Mouse (Mus musculus) hematopoietic stem cell, adult 5-6 weeks (primary cell): ENCODE results near the gene Ctdspl. TPM values are rescaled to one million over a fixed set of nuclear protein-coding genes. Genes with fewer than 3 reads are reported as not detected.

Experiments
- ATAC-seq, 2 experiments: fragments of 125-278 bp in 1 of 2; replicated peaks in 1 of 2; 2 replicates each; pipeline ENCODE4 v1.8.0; 2016 to 2017; ENCODE audit warnings: inconsistent platforms in 2 of 2, mild to moderate bottlenecking in 2 of 2, moderate number of reproducible peaks in 2 of 2, low read depth in 1 of 2, moderate TSS enrichment in 1 of 2; ENCODE audit not compliant: low FRiP score in 2 of 2, poor library complexity in 2 of 2, severe bottlenecking in 2 of 2, insufficient read depth in 1 of 2, low TSS enrichment in 1 of 2
- total RNA-seq: library from RNA; stranded (forward); fragments of 172-1452, 232-1000 nt; gene quantifications from 2 replicates; pipeline ENCODE4 v1.2.3, GENCODE M21; 2017

Ctdspl gene
- total RNA-seq, 1 experiment from 2014 or later: 6.9 TPM

DNA sequence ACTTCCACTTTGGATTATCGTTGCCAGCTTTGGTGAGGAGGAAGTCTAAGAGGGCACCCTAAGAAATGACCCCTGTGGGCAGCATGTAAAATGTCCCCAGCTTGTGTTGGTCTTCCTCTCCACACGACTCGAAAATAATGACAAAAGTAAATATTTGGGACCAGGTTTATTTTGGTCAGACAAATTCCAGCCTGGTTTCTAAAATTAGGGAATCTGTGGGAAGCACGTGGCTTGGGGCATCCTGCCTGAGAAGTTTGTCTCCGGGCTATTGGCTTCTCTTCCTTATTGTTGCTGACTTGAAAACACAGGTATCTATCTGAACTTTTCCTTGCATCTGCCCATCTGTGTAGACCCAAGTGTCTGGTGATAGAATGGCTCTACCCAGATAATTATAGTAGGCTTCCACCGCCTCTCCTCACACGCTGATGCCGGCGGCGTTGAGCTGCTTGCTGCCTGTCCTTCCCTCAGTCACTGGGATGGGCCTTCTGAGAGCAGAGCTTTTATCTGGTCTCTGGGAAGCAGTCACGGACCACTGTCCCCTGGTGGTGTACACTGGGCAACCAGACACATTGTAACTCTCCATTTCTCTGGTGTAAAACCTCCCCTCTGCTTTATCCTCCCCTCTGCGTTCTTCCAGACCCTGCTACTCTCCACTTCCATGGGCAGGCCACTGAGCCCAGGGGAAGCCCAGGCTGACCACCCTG, 68.4 kb downstream of the Ctdspl start:
- ATAC-seq: no peak

DNA sequence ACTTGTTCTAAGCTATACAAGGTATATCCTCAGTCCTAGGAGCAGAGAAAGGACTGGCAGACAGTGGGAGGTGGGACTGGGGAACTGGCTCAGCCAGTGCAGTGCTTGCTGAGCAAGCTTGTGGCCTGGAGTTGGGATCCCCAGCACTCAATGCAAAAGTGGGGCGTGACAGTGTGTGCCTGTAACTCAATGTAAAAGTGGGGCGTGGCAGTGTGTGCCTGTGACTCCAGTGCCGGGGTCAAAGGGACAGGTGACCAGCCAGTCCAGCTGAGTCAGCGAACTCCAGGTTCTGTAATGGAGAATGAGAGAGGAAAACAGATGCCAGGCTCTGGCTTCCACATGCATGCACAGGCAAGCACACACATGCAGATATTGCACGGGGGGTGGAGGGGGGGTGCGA, 69.3 kb downstream of the Ctdspl start:
- ATAC-seq: no peak

DNA sequence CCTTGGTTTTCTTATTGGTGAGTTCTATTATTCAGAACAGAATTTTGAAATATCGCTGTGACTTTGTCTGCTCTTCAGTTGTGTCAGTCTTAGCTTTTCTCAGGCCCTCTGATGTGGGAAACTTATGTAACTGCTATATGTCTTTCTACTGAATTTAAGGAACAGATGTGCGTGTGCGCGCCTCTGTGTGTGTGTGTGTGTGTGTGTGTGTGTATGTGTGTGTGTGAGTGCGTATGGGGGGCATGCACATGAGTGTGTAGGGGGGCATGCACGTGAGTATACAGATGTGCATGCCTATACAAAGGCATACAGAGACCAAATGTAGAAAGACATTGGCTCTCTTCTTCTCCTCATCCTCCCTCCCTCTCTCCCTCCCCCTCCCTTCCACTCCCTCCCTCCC, 71.0 kb downstream of the Ctdspl start:
- ATAC-seq: no peak

DNA sequence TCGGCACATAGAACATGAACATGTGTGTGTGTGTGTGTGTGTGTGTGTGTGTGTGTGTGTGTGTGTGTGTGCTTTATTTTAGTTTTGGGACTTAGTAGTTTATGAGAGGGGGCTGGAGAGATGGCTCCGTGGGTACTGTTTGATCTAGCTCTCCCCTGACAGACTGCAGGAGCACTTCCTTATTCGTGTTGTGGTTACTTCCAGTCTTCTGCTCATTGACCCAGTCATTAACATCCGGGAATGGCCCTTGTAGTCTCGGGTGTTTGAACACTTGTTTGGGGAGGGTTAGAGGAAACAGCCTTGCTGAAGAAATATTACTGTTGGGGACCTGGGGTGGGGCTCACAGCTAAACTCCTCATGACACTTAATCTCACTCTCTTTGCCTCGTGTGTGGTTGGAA, 73.9 kb downstream of the Ctdspl start:
- peak; percentile 56 to 63; a peak in 2 of 4 replicates for ATAC-seq

DNA sequence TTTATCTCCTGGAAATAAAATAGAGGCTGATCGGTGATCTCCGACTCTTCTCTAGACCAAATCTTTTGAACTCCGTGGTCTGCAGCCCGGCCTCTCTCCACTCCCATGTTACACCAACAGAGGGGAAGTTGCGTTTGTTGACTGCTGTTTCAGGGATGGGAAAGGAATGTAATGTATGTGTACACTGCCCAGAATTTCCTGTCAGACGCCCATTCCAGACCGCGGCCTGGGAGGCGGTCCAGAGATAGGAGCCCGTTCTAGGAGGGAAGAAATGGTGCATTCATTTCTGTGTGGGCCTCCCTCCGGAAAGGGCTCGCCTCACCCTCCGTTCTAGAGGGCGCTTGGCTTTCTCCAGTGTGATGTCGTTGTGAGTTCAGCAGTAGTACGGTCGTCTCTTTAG, 76.0 kb downstream of the Ctdspl start:
- peak; percentile 50 to 51; a peak in 3 of 4 replicates for ATAC-seq

DNA sequence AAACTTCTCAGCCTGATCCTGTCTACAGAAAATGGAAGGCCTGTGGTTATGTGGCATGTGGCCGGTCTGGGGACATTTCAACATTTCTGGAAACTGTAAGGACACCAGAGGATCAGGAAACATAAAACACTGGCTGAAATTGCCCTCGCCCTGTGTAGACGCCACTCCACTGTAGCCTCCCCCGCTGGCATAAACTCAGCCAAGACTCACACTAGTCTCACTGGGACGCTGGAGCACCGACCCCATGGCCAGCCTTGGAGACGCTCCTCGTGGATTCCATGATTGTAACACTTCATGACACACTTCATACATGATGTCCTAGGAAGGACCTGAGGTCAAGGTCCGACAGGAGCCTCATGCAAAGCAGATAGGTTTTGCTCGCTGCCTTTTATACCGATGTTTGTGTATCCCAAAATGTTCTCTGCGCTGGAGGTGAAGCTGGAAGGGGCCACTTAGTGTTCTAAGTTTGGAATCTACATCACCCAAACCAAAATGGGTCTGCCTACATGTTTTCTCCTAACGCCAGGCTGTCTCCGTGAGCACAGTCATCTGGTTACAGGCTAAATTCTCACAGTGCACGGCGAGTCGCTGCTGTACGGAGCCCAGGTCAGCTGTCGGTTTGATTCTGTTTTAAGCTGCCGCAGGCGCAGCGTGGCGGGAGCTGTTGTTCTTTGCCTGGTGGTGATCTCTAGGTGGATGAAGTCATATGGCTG, 77.9 kb downstream of the Ctdspl start:
- ATAC-seq: no peak

DNA sequence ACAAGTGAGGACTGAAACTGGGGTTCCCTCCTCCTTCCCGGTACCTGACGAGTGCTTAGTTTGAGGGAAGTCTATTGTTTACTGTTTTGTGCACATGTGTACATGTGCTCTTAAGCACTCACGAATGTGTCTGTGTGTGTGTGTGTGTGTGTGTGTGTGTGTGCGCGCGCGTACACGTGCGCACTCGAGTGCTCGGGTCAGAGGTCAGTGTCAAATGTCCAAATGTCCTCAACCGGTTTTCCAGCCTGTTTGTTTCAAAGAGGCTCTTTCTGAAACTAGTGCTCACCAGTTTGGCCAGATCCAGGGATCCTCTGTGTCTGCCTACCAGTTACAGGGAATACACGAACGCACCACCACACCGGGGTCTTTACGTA, 78.4 kb downstream of the Ctdspl start:
- no peak for ATAC-seq

DNA sequence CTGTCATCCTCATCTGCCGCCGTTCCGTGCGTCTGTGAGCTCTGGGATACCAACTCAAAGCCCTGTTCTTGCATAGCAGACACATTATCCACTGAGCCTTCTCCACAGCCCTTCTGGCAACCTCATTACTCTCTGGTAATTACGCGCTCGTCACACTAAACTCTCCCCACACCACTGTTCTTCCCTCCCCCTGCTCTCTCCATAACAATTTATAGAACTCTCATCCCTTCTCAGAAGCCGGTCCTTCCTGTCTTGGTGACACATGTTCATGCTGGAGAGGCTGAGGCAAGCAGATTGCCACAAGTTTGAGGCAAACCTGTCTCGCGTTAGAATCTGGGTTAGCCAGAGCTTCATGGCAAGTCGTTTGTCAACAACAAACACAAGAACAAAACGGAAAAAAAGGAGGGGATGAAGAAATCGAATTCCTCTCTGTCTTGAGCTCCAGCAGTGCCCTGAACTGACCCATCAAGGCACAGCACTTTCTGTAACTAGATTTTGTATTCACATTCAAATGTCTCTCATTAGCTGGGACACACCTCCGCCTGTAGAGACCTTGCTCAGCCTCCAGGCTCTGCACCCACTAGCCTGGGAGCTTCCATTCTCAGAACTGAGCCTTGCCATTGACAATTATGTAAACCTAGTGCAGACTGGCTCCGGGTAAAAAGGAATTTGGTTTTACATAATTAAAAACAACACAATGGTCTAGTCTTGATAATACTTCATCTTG, 79.2 kb downstream of the Ctdspl start:
- no peak for ATAC-seq

DNA sequence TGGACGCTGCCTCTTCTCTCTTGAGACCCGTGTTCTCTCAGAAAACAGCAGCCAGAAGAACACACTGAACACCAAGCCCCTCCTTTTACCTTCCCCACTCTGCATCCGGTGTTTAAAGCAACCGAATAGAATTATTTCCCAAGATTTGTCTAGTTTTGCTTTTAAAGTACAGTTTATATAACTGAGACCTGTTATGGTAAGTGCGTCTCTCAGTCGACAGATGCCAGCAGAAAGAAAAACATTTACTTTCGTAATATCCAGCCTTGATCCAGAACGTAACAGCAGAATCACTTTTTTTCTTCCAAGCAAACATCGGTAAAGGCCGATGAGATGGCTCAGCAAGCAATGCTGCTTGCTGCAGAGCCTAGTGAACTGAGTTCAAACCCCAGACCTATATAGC, 81.0 kb downstream of the Ctdspl start:
- no peak for ATAC-seq

DNA sequence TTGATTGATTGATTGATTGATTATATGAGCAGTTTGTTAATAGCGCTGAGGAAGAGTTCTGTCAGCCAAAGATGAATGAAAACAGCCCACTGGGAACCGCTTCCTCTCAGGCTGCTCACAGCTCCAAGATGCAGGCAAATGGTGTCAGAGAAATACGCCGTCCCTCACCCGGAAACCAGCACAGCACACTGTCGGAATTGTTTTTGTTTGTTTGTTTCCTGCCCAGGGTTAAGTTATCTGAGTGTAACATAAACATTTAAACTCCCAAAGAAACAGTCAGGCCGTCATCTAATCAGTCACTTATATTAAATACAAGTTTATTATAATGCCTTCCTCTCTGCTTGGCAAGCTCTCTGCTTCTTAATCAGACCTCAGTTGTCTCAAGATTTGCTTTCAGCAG, 82.6 kb downstream of the Ctdspl start:
- ATAC-seq: no peak

DNA sequence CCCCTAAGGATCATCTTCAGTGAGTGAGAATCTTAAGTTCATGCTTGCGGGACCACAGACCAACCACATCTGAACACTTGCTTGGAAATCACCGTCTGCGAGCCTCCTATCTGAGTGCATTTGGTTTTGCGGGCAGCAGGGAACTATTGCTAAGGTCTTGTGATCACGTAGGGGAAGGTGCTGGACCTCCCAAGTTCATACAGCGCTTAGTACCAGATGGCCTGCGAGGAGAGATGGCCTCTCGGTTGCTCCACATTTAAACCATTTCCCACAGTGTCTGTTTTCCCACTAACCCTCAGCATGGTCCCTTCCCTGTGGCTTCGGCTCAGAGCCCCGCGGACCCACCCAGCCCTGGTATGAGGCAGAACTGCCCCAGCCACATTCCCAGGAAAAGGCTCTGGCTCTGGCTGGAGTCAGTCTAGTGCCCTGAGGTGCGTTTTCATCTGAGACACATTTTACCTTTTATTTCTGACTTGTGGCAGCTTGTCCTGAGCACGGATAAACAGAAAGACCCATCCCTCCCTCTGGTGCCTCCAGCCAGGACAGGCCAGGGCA, 84.0 kb downstream of the Ctdspl start:
- ATAC-seq: no peak

DNA sequence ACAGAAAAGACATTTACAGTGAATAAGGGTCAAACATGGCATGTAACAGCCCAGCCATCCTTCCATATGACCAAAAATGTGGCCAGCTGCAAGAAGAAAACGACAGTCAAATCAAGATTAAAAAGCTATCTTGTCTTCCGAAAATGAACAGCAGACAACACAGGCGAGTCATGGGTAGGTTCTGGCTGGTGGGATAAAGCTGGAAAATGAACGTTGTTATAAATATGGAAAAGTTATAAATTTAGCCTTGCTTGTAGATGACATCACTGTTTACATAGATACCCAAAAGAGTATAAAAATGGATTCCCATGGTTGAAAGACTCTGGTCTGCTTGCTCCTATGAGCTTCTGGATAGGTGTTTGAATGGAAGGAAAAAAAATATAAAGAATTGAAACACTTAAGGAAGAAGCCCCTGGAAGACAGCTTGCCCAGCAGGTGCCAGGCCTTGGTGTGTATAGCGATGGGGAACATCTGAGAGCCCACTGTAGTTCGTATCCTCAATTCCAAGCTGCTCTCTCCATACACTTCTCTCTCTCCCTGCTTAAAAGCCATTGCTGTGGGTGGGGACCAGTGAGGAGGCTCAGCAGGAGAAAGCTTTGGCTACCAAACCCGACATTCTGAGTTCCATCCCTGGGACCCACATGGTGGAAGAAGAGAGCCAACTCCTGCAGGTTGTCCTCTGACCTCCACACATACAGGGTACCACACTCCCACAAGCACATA, 90.7 kb downstream of the Ctdspl start:
- ATAC-seq: no peak

DNA sequence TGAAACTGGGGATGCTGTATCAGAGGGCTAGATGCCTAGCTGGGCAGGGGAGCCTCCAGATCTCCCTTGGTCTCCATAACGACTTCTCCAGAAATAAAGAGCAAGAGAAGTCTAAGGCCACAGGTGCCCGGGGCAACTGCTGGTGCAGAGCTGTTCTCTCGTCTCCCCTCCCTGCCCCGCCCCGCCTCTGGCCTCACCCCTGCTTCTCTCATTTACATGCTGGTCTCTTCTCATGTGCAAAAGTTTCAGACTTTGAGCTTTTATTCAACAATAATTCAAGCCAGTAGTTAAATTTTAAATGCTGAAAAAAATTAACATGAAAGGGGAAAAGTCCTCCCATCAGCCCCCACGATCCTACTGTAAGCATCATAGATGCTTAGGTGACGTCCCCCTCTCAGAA, 95.5 kb downstream of the Ctdspl start:
- no peak for ATAC-seq

DNA sequence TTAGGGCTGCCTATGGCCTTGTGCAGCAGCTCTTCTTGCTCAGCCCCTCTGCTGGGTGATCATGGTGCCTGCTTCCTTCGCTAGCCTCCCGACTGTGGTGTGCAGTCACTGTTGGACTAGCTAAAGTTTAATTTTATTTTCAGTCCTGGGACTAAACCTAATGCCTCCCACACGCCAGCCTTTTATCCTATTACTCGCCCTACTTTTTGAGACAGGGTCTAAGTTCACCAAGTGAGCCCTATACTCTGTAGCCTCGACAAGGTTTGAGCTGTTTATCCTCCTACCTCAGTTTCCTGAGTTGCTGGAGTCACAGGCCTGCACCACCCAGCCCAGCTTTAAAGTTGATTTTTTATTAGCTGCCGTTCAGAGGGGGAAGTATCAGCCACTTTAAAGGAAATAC, 99.0 kb downstream of the Ctdspl start:
- ATAC-seq: no peak

DNA sequence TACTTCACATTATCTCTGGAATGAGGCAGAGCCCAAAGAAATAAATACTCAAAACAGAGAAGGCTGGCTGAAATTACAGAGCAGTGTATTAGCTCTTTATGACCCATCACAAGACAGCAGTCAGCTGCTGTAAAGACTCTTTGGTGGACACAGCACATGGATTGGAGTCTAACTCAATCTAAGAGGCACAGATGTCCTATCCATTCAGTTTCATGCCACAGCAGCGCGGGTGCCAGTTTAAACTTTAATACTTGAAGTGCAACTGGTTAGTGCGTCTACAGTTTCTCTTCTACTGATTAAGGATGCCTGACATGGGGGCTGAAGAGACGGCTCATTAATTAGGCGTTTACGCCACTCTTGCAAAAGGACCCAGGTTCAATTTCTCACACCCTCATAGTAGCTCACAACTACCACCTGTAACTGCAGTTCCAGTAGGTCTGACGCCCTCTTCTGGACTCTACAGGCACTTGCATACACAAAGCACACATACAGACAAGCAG, 99.6 kb downstream of the Ctdspl start:
- ATAC-seq: no peak

DNA sequence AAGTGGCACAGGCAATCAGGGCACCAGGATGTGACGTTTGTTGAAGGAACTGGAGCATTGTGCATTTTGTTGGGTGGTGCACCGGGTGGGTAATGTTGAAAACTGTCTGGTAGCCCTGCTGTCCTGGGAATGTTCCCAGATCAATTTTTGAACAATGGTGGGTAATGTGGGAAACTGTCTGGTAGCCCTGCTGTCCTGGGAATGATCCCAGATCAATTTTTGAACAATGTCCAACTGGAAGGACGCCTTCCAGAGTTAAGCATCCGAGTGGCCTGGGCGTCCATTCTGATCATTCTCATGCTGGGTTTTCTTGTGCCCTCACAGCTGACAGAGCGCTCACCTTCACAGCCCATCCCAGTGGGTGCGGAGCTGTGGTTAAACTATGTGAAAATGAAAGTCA, 101.1 kb downstream of the Ctdspl start:
- no peak for ATAC-seq
